Mouse (Mus musculus) ES-E14 (cell line): ENCODE data around the gene Icam1. TPM values are rescaled to one million over a fixed set of nuclear protein-coding genes. Genes with fewer than 3 reads are reported as not detected.
"Not testable (repeated sequence)": the region's sequence is repeated elsewhere in the genome, so short reads cannot be mapped to it uniquely, and the experiment has no call there.

Experiments used
- DNase-seq: peaks from one replicate; pipeline ENCODE4 v3.0.0-alpha.2; 2013; ENCODE audit warnings: low read depth, low spot score
- H3K27ac ChIP-seq: 2 replicates; pipeline ENCODE4 v1.5.1; 2012; ENCODE audit warnings: low read depth, mild to moderate bottlenecking, low read length, moderate library complexity, mixed read lengths; ENCODE audit not compliant: poor library complexity, insufficient read depth, severe bottlenecking
- H3K36me3 ChIP-seq: 2 replicates; pipeline ENCODE4 v1.6.1; 2012; ENCODE audit warnings: mild to moderate bottlenecking, low read length, moderate library complexity, mixed read lengths; ENCODE audit not compliant: control insufficient read depth, poor library complexity, insufficient read depth, severe bottlenecking
- H3K4me1 ChIP-seq, 2 experiments: fragments of 150-350 bp in 1 of 2; sonication (generic) in 1 of 2; 2 replicates each; pipeline ENCODE4 v1.6.1; 2012; ENCODE audit warnings: low read length in 2 of 2, mild to moderate bottlenecking in 1 of 2, mixed read lengths in 1 of 2; ENCODE audit not compliant: control insufficient read depth in 2 of 2, insufficient read depth in 2 of 2, poor library complexity in 1 of 2
- H3K4me3 ChIP-seq, 2 experiments: fragments of 150-350 bp in 1 of 2; sonication (generic) in 1 of 2; 2 replicates each; pipeline ENCODE4 v1.5.1; 2012; ENCODE audit warnings: low read length in 2 of 2, low read depth in 1 of 2, mild to moderate bottlenecking in 1 of 2, mixed read lengths in 1 of 2; ENCODE audit not compliant: insufficient read depth in 1 of 2, poor library complexity in 1 of 2, severe bottlenecking in 1 of 2
- H3K9ac ChIP-seq: 2 replicates; pipeline ENCODE4 v1.6.1; 2012; ENCODE audit warnings: low read depth, mild to moderate bottlenecking, low read length, mixed read lengths; ENCODE audit not compliant: poor library complexity, insufficient read depth, severe bottlenecking
- H3K9me3 ChIP-seq: fragments of 150-350 bp; sonication (generic); 2 replicates; pipeline ENCODE4 v1.6.1; 2012; ENCODE audit warnings: low read depth, mild to moderate bottlenecking, low read length; ENCODE audit not compliant: control insufficient read depth, insufficient read depth
- CHD2 ChIP-seq: IDR thresholded peaks from 2 replicates; pipeline ENCODE4 v1.6.1; 2014; ENCODE audit warnings: mild to moderate bottlenecking, low read depth, low read length, inconsistent platforms
- HCFC1 ChIP-seq: IDR thresholded peaks from 2 replicates; pipeline ENCODE4 v1.6.1; 2012; ENCODE audit warnings: low read length, inconsistent platforms, borderline replicate concordance; ENCODE audit not compliant: insufficient read depth
- MAFK ChIP-seq: IDR thresholded peaks from 2 replicates; pipeline ENCODE4 v1.6.1; 2014; ENCODE audit warnings: mild to moderate bottlenecking, low read depth, low read length, inconsistent platforms; ENCODE audit not compliant: insufficient read depth
- ZC3H11A ChIP-seq: IDR thresholded peaks from 2 replicates; pipeline ENCODE4 v1.6.1; 2012; ENCODE audit warnings: low read depth, mild to moderate bottlenecking, inconsistent platforms, low read length, borderline replicate concordance
- ZNF384 ChIP-seq: IDR thresholded peaks from 2 replicates; pipeline ENCODE4 v1.6.1; 2012; ENCODE audit warnings: low read depth, low read length, inconsistent platforms
- in situ Hi-C, 2 experiments: fragments of 600-800 bp; cut with MboI; formaldehyde crosslinking; loops; one replicate each; pipeline ENCODE4 v1.15.1; 2025; ENCODE audit warnings: low sequenced_read_pairs in 2 of 2, inconsistent platforms in 1 of 2; ENCODE audit not compliant: unreplicated experiment in 2 of 2
- total RNA-seq: library from RNA; depleted of rRNA; stranded (reverse); fragments of 300-350 nt; gene quantifications from 2 replicates; pipeline ENCODE4 v1.2.3, GENCODE M21; 2012

The Icam1 gene
- total RNA-seq, 1 experiment: 153 TPM

GRCm38 (mm10) chr9:20997065-20997464 is 18.7 kb upstream of the Icam1 start:
- Histone ChIP-seq H3K4me3 (no peak overlapping the region), H3K9ac (no peak overlapping the region), H3K9me3 (no peaks in the 10 kb centered on the region), H3K36me3 (no peaks in the 10 kb centered on the region), H3K4me1 (peaks cover 7% of the 10 kb centered on the region in 2 experiments; a peak in 3 of 4 replicates), H3K27ac (no peak overlapping the region)
- in situ Hi-C loops: loop anchor here in 1 of 2 experiments (10.0 kb wide), 1 partner anchor 92 kb away; no protein-coding TSS in a partner anchor
- no peak for DNase-seq
- no peak for TF ChIP-seq CHD2
- no peak for TF ChIP-seq ZNF384
- no peak for TF ChIP-seq HCFC1
- no peak for TF ChIP-seq MAFK
- no peak for TF ChIP-seq ZC3H11A

GRCm38 (mm10) chr9:20998337-20998736 is 17.4 kb upstream of the Icam1 start:
- not testable (repeated sequence) for DNase-seq, H3K4me3 ChIP-seq, H3K9ac ChIP-seq, H3K4me1 ChIP-seq, H3K27ac ChIP-seq, H3K9me3 ChIP-seq, H3K36me3 ChIP-seq
- TF ChIP-seq ZNF384 (peak; percentile 67), ZC3H11A (peak; percentile 52)
- in situ Hi-C loops: loop anchor here in 1 of 2 experiments (10.0 kb wide), 1 partner anchor 94 kb away; no protein-coding TSS in a partner anchor

- TF ChIP-seq ZC3H11A (no peak), ZNF384 (no peak), HCFC1 (no peak), MAFK (no peak), CHD2 (no peak)
- DNase-seq: no peak
- Histone ChIP-seq H3K9ac (no peak overlapping the region; the same call in 1 of the 2 replicates), H3K27ac (peak overlapping the region; percentile 54; the same call in 1 of the 2 replicates), H3K4me3 (no peak overlapping the region), H3K4me1 (peaks cover 0 to 5% of the 10 kb centered on the region in 2 experiments; a peak in 1 of 4 replicates), H3K9me3 (no peaks in the 10 kb centered on the region), H3K36me3 (0 out of 2 replicates have a peak, but pooled peaks cover under 1% of the 10 kb centered on the region)
- in situ Hi-C loops: loop anchor here in 1 of 2 experiments (10.0 kb wide), 1 partner anchor 106 kb away; the partner anchor contains the start of gene Eif3g
These were observed 15.0 kb upstream of the Icam1 start for GRCm38 (mm10) chr9:21000811-21001210.

- Histone ChIP-seq H3K36me3 (peaks cover 8% of the 10 kb centered on the region), H3K4me3 (0 out of 4 replicates have a peak overlapping the region, but pooled peaks of 1 of the 2 experiments have one; percentile 18), H3K27ac (peak overlapping the region; percentile 54; the same call in 1 of the 2 replicates), H3K9me3 (no peaks in the 10 kb centered on the region), H3K4me1 (peaks cover 0 to 5% of the 10 kb centered on the region in 2 experiments; a peak in 1 of 4 replicates), H3K9ac (peak overlapping the region; percentile 18; the same call in 1 of the 2 replicates)
- DNase-seq: no peak
- in situ Hi-C loops: loop anchor here in 1 of 2 experiments (10.0 kb wide), 1 partner anchor 107 kb away; the partner anchor contains the start of gene Eif3g
- TF ChIP-seq HCFC1: no peak
- peak; percentile 54; the same call in 1 of the 2 replicates for TF ChIP-seq ZNF384
- 0 out of 2 replicates have a peak, but pooled peaks have one; percentile 12 for TF ChIP-seq MAFK
These were observed 14.1 kb upstream of the Icam1 start for GRCm38 (mm10) chr9:21001651-21002200.
